Mouse (Mus musculus) 3T3-L1 (cell line): ENCODE measurements at regions not wholly inside any gene's neighbourhood (a gene's known extent, or its start where the extent isn't known, plus 50 kb on each side); places are given as distances from the start of the nearest gene placed in this dataset.

ENCODE experiments used
- DNase-seq: peaks from one replicate; pipeline ENCODE4 v3.0.0-alpha.2; 2015; ENCODE audit warnings: low read depth, low spot score

DNA sequence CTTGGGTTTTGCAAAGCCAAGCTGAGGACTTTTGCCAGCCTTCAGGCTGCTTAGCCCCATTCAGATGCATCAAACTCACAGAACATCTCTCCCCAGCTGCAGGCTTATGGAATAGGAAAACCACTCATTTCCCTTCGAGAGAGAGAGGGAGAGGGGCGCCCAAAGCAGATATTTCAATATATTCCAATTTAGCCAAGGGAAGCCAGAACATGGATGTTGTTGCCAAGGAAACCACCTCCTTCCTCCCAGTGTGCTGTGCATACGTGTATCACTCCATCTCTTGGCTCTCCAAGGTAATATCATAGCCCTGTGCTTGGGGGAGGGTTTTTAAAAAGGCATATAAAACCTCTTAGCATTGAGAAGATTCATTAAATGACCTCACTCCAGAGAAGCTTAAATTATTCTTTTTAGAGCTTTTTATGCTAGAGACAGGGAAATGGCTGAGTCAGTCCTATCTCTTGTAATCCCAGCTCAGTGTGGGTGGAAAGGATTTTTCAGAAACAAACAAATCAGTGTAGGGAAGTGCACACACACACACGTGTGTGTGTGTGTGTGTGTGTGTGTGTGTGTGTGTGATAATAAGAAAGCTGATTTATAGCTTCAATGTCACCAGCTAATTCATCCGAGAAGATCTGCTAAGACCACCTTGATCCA, 245.1 kb downstream of the Rps24 start:
- DNase-seq = no peak

DNA sequence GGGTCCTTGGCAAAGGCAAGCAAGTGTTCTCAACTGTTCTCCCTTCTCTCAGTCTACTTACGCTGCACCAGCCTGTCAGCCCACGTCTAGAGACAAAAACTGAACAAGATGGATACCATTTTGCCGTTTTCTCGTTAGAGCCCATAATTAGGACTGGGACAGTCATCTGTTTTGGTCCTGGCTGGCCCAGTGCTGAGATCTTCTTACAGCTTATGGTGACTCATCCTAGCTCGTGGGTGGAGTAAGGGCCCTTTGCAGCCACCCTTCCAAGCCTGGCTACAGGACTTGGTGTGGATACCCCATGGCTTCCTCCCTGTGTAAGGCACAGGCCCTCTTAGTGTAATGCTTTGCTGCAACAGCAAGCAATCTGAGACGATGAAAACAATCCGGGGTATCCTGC, 246.4 kb downstream of the Rps24 start:
- peak; percentile 24 for DNase-seq

DNA sequence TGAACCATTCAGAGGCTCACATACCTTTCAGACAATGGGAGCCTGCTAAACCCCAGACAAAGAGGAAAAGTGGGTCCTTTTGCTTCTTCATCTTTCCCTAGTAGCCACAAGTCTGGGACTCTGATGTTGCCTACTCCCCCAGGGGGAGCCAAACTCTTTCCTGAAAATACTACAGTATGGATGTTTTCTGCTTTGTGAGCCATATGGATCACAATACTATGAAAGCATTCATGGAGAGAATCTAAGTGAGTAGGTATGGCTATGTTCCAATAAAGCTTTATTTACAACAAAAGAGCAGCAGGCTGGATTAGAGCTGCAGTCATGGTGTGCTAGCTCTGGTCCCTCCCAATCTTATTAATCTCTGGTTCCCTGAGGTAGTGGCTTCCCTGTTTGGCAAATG, 251.9 kb downstream of the Rps24 start:
- DNase-seq = peak; percentile 31

DNA sequence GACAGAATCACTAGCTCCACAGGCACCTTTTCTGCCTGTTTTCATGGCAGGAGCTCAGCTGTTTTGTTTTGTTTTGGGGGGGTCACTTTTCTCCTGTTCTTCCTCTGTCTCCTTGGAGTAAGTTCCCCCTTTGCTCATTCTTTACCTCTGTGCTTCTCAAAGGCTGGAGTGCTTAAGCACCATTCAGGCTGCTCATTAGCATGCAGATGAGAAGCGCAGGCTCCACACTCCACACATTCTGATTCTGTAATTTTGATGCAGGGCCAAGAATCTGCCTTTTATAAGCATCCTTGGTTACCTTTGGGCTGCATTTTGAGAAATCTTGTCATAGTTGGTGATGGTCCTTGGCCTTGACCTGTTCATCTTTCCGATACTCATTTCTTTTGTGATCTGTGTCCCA, 257.5 kb downstream of the Rps24 start:
- no peak for DNase-seq

DNA sequence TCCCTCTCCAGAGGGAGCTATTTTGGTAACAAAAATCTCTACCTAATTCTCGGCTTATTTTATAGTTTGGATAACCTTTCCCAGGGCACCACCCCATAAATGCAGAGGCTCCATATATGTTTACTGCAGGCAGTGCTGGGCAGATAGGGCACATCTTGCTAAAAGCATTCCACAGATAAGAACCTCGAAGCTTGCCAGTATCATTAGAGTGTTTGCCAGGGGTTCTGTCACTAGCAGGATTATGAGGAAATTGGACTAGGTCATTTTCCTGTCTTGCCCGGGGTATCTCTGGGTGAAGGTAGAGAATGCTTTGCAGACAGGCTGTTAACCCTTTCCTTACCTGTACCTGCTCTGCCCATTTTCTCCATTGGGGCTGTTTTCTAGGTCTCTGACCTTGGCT, 258.8 kb downstream of the Rps24 start:
- DNase-seq = no peak

DNA sequence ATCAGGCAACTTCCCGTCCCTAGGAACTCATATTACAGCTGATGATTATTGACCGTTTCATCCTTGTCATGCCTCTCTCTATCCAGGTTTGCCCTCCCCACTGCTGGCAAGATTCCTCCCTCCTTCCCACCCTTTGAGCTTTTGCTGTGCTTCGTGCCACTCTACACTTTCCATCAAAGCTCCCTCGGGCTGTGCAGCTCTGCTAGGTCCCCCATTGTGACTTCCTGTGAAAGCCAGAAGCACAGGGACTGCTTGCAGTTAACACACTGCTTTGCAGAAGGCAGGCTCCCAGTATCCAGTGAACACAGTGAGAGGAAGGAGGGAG, 260.5 kb downstream of the Rps24 start:
- no peak for DNase-seq

DNA sequence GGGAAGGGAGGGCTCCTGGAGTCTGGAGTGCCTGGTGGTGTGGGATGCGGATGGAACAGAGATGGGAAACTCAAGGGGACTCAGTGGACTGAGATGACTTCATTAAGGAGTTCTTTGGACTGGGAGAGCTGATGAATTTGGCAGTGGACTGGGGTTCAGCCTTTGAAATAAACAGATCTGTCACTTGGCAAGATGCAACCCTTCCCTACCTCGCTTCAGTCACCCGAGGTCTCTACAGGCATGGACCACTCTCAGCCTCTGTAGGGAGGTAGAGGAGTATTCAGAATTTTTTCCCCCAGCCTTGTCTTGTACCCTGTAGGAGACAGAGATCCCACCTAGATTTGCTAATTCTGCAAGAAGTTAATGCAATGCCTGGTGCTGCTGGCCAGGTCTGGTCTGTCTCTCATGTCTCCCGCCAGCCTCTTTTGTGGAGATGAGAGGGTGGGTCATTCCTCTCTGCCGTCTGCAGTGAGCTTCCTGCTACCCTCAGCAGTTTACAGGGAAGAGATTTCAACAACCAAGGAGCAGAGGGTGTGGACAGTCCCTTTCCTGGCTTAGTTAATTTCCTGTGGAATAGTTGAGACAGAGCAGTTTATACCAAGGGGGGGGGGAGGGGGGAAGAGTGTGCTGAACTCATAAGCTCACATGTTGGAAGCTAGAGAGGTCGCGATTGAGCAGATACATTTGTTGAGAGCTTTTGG, 261.0 kb downstream of the Rps24 start:
- no peak for DNase-seq

DNA sequence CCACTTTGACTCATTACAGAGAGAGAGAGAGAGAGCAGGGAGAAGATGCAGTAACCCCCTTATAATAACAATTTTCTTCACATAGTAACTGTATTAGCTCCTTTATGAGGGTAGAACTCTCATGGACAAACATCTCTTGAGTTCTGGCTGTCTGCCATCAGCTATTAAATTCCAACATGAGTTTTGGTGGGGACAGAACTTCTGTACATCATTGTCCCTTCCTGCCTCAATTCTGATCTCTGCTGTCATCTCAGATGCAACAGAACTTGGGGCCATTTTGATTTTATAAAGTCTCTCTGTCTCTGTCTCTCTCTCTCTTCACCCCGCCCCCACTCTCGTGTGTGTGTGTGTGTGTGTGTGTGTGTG, 261.6 kb downstream of the Rps24 start:
- DNase-seq = no peak

DNA sequence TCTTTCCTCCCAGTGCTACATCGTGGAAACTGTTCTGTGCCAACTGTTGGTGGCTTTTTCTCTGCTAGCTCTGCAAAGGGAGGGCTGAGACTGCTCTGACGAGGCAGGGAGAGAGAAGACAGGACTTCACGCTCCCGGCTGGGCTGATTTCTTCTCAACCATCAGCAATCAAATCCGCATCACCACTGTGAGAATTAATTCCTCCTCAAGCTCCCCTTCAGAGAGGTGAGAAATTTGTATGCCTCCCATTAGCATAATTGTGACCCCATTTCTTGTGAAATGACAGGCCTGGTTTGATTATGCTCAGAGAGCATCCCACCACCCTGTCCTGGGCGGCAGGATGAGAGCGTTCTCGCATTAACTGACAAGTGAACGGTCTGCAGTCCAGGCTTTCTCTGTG, 262.4 kb downstream of the Rps24 start:
- DNase-seq = no peak

DNA sequence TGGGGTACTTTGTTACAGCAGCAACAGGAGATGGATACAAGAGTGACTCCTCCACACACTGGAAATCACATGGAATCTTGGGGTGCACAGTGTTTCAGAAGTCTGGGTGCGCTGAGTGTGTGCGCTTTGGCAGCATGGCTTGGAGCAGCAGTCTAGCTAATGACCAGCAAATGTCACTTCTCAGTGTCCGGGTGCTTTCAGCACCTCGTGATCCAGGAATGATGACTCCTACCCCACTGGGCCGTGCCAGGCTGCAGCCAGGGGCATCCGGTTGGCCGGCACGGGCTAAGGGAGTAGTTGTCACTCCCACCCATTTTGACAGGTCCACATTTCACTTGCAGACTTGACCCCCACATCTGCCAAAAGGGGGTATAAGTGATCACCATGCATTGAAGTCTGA, 264.3 kb downstream of the Rps24 start:
- no peak for DNase-seq

DNA sequence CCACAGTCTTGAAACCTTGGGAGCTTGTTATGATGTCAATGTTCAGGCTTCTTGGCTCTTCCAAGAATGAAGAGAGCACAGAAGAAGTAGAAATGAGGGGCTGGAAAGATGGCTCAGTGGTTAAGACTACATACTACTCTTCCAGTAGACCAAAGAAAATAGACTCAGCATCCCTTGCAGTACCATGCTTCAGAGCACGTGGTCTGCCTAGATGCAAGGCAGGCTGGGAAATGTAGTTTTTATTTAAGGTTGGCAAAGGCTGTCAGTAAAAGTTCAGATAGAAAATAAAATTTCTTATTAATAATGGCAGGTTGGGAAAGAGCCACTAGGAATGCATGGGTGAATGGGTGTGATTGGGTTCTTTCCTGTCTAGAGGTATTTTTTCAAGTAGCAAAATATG, 267.8 kb downstream of the Rps24 start:
- no peak for DNase-seq

DNA sequence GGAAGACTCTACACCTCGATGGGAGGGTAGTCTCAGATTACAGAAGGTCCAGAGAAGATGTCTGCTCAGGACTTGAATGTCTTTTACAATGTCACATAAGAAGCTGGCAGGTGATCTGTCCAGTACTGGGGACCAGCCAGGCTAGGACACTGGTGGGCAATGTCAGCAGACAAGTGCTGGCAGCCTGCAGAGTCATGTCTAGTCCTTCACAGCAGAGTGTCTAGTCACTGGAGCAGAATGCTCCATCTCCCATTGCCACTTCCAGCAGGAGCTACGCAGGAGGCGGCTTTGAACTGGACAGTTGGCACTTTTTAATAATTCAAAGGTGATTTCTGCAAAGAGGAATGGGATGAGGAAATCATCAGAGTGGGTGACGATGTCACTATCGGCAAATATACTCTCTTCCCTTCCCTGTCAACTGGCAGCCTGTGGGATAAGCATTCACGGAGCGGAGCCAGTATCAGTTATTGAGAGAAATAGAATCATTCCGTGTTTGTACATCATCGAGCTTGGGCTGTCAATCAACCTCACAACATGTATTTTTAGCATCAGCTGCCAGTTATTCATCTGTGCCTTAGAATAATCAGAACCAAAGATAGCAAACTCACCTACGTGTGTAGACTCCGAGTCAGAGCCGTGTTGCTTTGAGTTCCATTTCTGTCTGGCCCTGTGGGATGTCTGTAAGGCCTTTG, 268.6 kb downstream of the Rps24 start:
- no peak for DNase-seq

DNA sequence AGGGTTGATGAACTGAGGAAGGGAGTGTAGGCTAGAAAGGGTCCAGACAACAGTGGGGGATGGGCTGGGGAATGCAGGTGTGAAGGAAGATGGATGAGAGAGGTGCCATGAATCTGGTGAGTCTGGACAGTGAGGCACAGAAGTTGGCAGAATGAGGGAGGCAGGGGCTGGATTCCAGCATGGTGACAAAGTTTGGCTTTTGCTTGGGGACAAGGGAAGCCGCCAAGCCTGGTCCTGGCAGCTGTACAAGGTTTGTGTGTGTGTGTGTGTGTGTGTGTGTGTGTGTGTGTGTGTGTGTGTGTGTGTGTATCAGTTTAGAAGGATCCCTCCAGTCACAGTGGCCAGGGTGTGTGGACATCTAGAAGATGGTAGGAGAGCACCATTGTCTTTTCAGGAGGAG, 270.4 kb downstream of the Rps24 start:
- DNase-seq = no peak

DNA sequence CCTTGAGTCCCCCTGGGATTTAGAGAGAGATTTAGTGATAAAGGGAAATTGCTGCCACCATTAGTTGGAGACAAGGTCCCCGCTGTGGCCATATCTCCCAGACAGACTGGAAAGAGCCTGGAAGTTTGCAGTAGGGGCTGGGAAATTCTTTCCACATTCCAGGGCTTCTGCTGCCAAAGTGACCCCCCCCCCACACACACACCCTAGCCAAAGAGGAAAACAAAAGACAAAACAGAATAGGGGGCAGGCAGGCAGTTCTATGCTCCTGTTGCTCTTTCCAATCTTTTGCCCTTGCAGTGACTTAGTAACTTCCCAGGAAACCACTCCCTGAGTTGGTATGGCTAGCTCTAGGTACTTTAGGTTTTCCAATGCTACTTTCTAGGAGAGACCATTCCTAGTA, 270.9 kb downstream of the Rps24 start:
- DNase-seq = no peak

DNA sequence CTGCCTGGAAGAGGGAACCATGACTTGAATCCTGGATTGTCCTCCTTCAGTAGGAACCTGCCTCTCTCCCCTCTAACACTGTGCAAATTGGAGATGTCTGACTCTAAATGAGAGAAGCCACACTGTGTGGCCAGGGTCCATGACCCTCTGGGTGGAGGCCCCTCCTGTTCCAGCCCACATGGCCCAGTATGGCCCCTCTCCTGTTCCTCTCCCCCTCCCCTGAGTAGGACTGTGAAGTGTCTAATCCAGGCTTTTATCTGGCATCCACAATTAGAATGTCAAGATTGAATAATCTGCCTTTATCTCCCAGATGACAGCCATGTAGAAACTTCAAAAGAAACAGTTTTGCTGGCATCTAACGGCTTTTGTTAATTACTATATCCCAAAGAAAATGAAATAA, 274.0 kb downstream of the Rps24 start:
- no peak for DNase-seq

DNA sequence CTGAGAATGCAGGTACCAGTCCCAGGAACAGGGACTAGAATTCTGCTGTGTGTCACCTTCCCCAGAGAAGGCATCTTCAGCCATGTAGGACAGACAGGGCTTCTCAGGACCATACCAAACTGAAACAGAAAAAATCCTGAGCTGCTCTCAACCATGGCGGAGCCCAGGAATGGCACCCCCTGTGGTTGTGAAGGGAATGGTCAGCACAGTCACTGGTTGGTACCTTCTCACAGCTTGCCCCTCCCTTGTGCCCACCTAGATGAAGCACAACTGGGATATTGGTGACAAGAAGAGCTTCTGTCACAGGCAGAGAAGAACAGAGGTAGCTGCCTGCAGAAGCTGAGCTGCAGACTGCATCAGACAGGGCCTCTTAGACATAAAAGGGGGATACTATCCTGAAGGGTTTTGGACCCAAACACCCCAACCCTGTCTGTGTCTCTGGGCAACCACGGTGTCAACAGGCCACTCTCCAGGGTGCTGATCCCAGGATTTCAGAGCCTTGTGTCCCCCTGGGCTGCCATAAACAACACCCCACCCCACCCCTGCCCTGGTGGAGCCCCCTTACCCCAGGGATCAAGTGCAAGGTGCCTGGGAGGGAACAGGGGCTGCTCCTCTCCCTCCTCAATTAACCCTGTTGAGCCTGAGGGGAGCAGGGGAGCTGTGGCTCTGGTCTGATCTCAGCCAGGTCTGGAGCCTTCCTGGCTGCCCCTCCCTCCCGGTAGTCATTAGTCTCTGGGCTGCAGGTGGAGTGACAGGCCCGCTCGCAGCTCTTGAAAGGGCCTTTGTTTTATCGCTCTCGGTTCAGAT, 275.7 kb downstream of the Rps24 start:
- no peak for DNase-seq

DNA sequence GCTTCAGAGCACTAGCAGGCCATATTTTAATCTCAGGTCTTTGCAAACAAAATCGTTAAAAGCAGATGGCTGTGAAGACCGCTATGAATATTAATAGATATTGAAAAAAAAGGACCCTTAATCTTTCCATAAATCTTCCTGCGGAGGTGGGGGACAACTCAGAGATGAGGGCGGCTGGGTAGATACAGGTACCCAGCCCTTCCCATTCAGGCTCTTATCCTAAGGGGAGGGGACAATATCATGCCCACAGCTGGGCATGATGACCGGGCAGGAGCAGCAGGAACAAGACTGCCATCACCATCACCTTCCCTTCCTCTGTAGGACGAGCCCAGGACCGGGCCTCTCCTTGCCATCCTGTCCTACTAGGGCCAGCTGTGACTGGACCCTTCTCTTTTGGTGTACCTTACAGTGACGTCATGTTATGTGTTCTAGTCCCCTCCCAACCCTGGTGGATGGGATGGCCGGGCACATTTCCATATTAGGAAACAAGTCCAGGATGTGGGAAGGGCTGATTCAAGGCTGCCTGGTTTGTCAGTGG, 276.4 kb downstream of the Rps24 start:
- no peak for DNase-seq

DNA sequence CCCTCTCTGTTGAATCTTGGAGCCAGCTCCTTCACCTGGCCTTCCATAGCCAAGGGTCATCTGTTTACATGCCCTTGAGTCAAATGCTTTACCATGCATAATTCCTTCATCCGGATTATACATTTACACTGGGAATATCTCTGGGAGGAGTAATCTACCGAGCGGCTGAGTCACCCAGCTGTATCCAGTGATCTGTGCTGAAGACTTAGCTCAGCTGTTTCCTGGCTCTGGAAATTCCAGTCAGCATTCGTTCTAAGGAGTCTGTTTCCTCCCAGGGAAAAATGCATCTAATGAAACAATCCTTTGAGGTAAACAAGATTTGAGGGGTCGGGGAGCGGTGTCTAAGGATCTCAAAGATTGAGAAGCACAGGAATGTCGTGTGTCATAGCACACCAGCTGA, 276.9 kb downstream of the Rps24 start:
- no peak for DNase-seq

DNA sequence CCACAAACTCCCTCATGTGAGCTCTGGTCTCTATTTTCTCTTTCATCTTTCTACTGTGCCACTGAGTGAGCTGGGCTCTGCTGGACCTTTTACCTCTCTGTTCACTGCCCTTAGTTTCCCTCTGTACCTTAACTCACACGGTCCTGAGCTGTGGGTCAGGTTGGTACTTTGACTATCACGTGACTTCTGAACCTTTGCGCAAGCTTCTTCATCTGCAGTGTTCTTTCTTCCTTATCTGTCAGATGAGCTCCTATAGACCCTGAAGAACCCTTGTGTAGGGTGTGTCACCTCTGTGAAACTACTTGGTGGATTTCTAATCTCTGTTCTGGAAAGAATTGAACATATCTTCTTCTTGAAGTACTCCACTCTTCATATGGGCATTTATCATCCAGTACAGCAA, 279.3 kb downstream of the Rps24 start:
- no peak for DNase-seq

DNA sequence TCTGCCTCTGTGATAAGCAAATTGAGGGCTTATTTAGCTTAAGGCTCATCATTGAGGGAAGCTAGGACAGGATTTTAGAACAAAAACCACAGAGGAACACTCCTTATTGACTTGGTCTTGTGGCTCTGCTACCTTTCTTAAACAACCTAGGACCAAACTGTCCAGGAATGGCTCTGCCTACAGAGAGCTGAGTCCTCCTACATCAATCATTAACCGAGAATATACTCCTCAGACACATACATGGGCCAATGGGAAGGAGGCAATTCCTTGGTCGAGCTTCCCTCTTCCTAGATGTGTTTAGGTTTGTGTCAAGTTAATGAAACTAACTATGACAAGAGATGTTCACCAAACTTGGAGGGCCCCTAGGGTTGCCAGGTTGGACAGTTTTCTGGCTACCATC, 279.8 kb downstream of the Rps24 start:
- no peak for DNase-seq

DNA sequence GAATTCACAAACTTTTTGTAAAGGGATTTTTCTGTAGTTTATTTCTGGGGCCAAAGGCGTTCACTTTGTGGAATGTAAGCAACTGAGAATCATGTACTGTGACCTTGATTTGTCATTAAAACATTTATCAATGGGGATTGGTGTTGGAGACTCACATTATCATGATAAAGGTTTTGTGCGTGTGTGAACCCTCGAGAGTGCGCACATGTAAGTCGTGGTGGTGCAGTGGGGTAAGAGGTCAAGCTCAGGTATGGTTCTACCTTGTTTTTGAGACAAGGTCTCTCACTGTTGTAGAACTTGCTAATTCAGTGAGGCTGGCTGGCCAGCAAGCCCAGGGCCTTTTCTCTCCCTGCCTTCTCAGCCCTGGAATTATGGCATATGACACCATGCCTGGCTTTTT, 280.4 kb downstream of the Rps24 start:
- no peak for DNase-seq

DNA sequence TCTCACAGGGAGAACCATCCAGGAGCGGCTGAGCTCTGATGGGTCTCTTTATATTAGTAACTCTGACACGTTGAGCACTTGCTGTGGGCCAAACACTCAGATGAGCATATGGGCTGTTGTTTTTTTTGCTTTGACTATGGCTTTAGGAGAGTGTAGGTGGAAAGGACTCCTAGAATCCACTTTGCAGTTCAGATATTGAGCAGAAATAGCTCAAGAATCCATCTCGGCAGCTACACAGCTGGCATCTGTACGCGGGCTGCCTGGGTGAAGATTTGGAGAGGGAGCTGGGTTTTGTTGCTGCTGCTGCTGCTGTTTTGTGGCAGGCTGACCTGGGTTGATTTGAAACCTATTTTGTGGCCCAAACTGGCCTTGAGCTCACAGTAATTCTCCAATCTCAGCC, 281.0 kb downstream of the Rps24 start:
- DNase-seq = no peak
